Mouse (Mus musculus): ENCODE data around the gene Itih5. TPM values are rescaled to one million over a fixed set of nuclear protein-coding genes. Genes with fewer than 3 reads are reported as not detected.

Itih5 gene
- polyA plus RNA-seq, 1 experiment from 2014 or later: 2.5 TPM

DNA sequence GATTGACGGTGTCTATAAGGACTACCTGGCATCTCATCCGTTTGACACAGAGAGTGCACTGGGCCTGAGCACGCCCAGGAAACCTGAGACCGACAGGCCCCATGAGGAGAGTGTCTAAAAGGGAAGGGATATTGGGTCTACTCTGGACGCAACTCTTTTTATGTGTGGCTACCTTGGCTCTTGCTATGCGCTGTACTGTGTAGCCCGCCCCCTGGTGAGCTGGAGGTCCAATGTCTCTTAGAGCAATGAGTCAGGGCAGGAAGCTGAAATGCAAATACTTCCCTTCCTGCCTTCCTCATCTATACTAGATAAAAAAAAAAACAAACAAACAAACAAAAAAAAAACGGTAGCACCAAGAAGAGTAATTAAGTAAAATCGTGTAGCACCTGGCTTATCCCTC lies 98.1 kb downstream of the Itih5 start:
- Histone ChIP-seq H3K27ac (no peak overlapping the region), H3K9me3 (replicated peaks) (no peaks in the 10 kb centered on the region), H3K4me3 (no peak overlapping the region), H3K36me3 (no peaks in the 10 kb centered on the region), H3K27me3 (ENCODE audit: low read depth, poor library complexity, severe bottlenecking) (no peaks in the 10 kb centered on the region), H3K4me1 (peaks cover 10% of the 10 kb centered on the region; the same call in 1 of the 2 replicates)
- 83% methylated on average over 9 of the region's 9 CpGs for WGBS
- no peak for DNase-seq (ENCODE audit: low spot score)

GRCm38 (mm10) chr2:10252016-10252415 lies 98.6 kb downstream of the Itih5 start:
- Histone ChIP-seq H3K27me3 (ENCODE audit: low read depth, poor library complexity, severe bottlenecking) (no peaks in the 10 kb centered on the region), H3K27ac (no peak overlapping the region), H3K36me3 (no peaks in the 10 kb centered on the region), H3K4me1 (peaks cover 10% of the 10 kb centered on the region; the same call in 1 of the 2 replicates), H3K9me3 (replicated peaks) (no peaks in the 10 kb centered on the region), H3K4me3 (no peak overlapping the region)
- 91% methylated on average over 2 of the region's 2 CpGs for WGBS
- no peak for DNase-seq (ENCODE audit: low spot score)

- 62% methylated on average over 3 of the region's 3 CpGs for WGBS
- Histone ChIP-seq H3K36me3 (no peaks in the 10 kb centered on the region), H3K4me1 (peaks cover 10% of the 10 kb centered on the region; the same call in 1 of the 2 replicates), H3K27me3 (ENCODE audit: low read depth, poor library complexity, severe bottlenecking) (no peaks in the 10 kb centered on the region), H3K9me3 (replicated peaks) (no peaks in the 10 kb centered on the region), H3K4me3 (no peak overlapping the region), H3K27ac (no peak overlapping the region)
- DNase-seq (ENCODE audit: low spot score): no peak
These were observed 100.0 kb downstream of the Itih5 start for GRCm38 (mm10) chr2:10253351-10253750.

DNA sequence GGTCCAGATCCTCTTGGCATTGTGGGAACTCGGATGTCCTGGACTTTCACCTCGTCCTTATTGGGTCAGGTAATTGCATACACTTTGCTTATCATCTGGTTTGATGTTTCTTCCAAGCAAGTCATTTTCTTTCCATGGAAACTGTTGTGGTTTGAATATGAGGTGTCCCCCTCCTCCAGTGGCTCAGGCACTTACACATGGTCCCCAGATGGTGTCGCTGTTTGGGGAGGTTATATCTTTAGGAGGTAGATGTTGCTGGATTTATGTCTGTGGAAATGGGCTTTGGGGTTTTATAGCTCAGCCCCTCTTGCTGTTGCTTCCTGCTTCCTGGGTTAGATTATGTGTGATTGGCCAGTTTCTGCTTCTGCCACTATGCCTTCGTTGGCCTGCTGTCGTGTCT lies 103.6 kb downstream of the Itih5 start:
- 63% methylated on average over 5 of the region's 5 CpGs for WGBS
- Histone ChIP-seq H3K9me3 (replicated peaks) (no peaks in the 10 kb centered on the region), H3K4me3 (no peak overlapping the region), H3K36me3 (no peaks in the 10 kb centered on the region), H3K4me1 (peaks cover 5% of the 10 kb centered on the region; the same call in 1 of the 2 replicates), H3K27me3 (ENCODE audit: low read depth, poor library complexity, severe bottlenecking) (no peaks in the 10 kb centered on the region), H3K27ac (no peak overlapping the region)
- DNase-seq (ENCODE audit: low spot score): no peak

DNA sequence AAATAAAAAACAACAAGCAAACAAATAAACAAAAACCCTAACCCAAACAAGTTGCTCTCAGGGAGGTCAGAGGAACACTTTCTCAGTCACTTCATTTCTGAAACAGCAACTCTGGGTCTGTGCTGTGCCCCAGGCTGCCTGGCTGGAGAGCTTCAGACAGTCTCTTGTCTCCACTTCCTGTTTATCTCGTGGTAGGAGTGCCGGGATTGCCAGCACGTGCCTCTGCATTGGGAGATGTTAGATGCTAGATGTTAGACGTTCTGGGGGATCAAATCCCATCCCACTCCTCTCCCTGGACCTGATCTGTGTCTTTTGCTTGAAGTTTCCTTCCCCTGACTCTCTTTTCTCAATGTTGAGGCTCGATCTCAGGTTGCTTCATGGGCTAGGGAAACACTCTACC lies 104.9 kb downstream of the Itih5 start:
- H3K36me3 ChIP-seq: no peaks in the 10 kb centered on the region
- H3K9me3 ChIP-seq (replicated peaks): no peaks in the 10 kb centered on the region
- H3K4me1 ChIP-seq: peaks cover 6% of the 10 kb centered on the region
- WGBS: 72% methylated on average over 5 of the region's 5 CpGs
- H3K27ac ChIP-seq: no peak overlapping the region
- no peak overlapping the region for H3K4me3 ChIP-seq
- no peaks in the 10 kb centered on the region for H3K27me3 ChIP-seq (ENCODE audit: low read depth, poor library complexity, severe bottlenecking)
- no peak for DNase-seq (ENCODE audit: low spot score)

DNA sequence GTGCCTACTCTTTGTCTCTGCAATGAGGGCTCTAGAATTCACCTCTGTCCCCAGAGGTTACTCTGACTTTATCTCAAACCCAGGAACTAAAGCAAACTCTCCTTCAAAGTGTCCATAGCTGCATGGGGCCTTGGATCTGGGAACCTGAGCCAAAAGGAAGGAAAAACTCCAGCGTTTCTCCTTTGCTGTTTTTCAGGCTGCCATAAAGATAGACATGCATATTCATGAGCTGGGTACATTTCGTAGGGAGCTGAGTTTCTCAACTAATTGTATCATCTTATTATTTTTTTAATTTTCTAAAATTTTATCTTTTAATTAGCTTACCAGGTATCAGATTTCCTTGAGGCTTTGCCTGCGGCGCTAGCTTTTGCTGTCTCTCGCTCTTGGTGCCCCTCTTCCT lies 106.7 kb downstream of the Itih5 start:
- no peak overlapping the region for H3K27ac ChIP-seq
- H3K4me1 ChIP-seq: peaks cover 14% of the 10 kb centered on the region
- no peaks in the 10 kb centered on the region for H3K9me3 ChIP-seq (replicated peaks)
- 81% methylated on average over 5 of the region's 5 CpGs for WGBS
- H3K36me3 ChIP-seq: no peaks in the 10 kb centered on the region
- no peaks in the 10 kb centered on the region for H3K27me3 ChIP-seq (ENCODE audit: low read depth, poor library complexity, severe bottlenecking)
- DNase-seq (ENCODE audit: low spot score): no peak
- no peak overlapping the region for H3K4me3 ChIP-seq

GRCm38 (mm10) chr2:10261337-10261736 lies 108.0 kb downstream of the Itih5 start:
- Histone ChIP-seq H3K27me3 (ENCODE audit: low read depth, poor library complexity, severe bottlenecking) (no peaks in the 10 kb centered on the region), H3K27ac (no peak overlapping the region), H3K4me1 (peaks cover 14% of the 10 kb centered on the region), H3K36me3 (no peaks in the 10 kb centered on the region), H3K9me3 (replicated peaks) (no peaks in the 10 kb centered on the region), H3K4me3 (no peak overlapping the region)
- 83% methylated on average over 5 of the region's 5 CpGs for WGBS
- DNase-seq (ENCODE audit: low spot score): no peak

- DNase-seq (ENCODE audit: low spot score): no peak
- H3K36me3 ChIP-seq: no peaks in the 10 kb centered on the region
- WGBS: 21% methylated on average over 5 of the region's 5 CpGs
These were observed 109.4 kb downstream of the Itih5 start for GRCm38 (mm10) chr2:10262722-10263121.

GRCm38 (mm10) chr2:10263909-10264489 lies 110.6 kb downstream of the Itih5 start:
- no peaks in the 10 kb centered on the region for H3K9me3 ChIP-seq (replicated peaks)
- peaks cover 14% of the 10 kb centered on the region for H3K4me1 ChIP-seq
- 34% methylated on average over 7 of the region's 7 CpGs for WGBS
- no peak for DNase-seq (ENCODE audit: low spot score)
- H3K27me3 ChIP-seq (ENCODE audit: low read depth, poor library complexity, severe bottlenecking): no peaks in the 10 kb centered on the region
- 0 out of 2 replicates have a peak overlapping the region, but pooled peaks have one; percentile 9 for H3K4me3 ChIP-seq
- no peak overlapping the region; the same call in 1 of the 2 replicates for H3K27ac ChIP-seq
- H3K36me3 ChIP-seq: no peaks in the 10 kb centered on the region

More at GRCm38 (mm10) chr2:10262722-10263121, 109.4 kb downstream of the Itih5 start:
- Histone ChIP-seq H3K4me1 (peaks cover 14% of the 10 kb centered on the region), H3K27me3 (ENCODE audit: low read depth, poor library complexity, severe bottlenecking) (no peaks in the 10 kb centered on the region), H3K27ac (no peak overlapping the region), H3K4me3 (no peak overlapping the region), H3K9me3 (replicated peaks) (no peaks in the 10 kb centered on the region)

- H3K4me3 ChIP-seq: no peak overlapping the region
- peaks cover 14% of the 10 kb centered on the region for H3K4me1 ChIP-seq
- H3K27me3 ChIP-seq (ENCODE audit: low read depth, poor library complexity, severe bottlenecking): no peaks in the 10 kb centered on the region
- 80% methylated on average over 5 of the region's 5 CpGs for WGBS
- no peaks in the 10 kb centered on the region for H3K9me3 ChIP-seq (replicated peaks)
- no peaks in the 10 kb centered on the region for H3K36me3 ChIP-seq
- DNase-seq (ENCODE audit: low spot score): no peak
- H3K27ac ChIP-seq: no peak overlapping the region
These were observed 112.5 kb downstream of the Itih5 start for GRCm38 (mm10) chr2:10265881-10266280.

DNA sequence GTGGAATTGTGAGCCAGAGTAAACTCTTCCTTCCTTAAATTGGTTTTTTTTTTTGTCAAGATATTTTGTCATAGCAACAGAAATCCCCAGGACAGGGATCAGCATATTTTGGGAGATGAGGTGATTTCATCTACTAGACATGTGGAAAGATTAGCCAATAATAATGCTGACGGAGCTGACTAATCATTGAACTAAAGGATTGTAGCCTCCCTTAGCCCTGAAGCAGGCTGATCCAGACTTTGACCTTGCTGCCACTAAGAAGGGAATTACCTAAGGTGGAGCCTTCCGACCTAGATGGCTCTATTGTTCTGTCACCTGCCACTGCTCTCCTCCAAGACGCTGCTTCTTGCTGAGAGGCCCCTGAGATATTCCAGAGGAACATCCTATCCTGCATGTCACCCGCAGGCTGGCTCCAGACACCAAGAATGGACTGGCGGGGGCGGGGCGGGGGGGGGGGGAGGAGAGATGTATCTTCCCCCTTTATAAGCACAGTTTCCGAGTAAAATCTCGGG lies 119.3 kb downstream of the Itih5 start:
- WGBS: 67% methylated on average over 9 of the region's 9 CpGs
- no peaks in the 10 kb centered on the region for H3K36me3 ChIP-seq
- DNase-seq (ENCODE audit: low spot score): no peak
- H3K27me3 ChIP-seq (ENCODE audit: low read depth, poor library complexity, severe bottlenecking): no peaks in the 10 kb centered on the region
- H3K27ac ChIP-seq: no peak overlapping the region
- H3K4me3 ChIP-seq: no peak overlapping the region
- 0 out of 2 replicates have a peak, but pooled peaks cover 2% of the 10 kb centered on the region for H3K4me1 ChIP-seq
- no peaks in the 10 kb centered on the region for H3K9me3 ChIP-seq (replicated peaks)

DNA sequence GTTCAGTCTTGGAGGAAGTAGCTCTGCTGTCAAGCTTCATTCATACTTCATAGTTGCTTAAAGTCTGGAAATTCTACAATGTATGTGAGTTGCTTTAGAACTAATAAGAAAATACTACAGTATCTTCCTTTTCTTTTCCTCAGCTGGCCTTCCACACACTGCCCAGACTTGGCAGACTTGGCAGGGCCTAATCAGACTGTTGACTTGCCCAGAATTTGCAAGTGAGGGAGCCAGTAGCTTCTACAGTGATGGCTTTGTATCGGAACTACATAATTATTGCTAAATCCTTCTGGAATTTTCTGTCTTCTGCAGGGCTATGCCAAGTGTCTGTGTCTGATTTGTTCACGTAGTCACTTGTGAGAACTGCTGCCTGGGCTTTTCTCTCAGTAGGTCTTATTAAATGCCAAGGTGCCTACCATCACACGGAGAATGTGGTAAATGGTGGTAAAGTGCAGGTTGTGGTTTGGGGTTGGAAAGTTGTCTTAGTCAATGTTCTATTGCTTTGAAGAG lies 120.2 kb downstream of the Itih5 start:
- Histone ChIP-seq H3K27me3 (ENCODE audit: low read depth, poor library complexity, severe bottlenecking) (no peaks in the 10 kb centered on the region), H3K9me3 (replicated peaks) (no peaks in the 10 kb centered on the region), H3K27ac (no peak overlapping the region), H3K4me1 (0 out of 2 replicates have a peak, but pooled peaks cover 2% of the 10 kb centered on the region), H3K4me3 (no peak overlapping the region), H3K36me3 (no peaks in the 10 kb centered on the region)
- no peak for DNase-seq (ENCODE audit: low spot score)
- WGBS: 92% methylated on average over 3 of the region's 3 CpGs

DNA sequence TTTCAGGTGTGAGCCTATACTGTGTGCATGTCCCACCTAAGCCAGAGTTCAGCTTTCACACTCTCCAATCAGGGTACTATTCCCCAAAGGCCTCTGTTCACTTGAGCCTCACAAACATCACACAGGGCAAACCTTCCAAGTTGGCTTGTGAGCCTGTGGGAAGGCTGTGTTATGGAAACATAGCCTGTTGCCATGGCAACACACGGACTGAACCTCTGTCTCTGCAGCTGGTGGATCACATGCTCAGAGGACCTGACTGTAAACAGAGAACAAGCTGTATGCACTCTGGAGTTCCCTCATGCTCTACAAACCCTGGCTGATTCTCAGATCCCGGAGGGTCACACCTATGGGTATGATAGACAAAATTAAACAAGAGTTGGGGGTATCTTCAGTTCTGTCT lies 122.8 kb downstream of the Itih5 start:
- Histone ChIP-seq H3K27me3 (ENCODE audit: low read depth, poor library complexity, severe bottlenecking) (no peaks in the 10 kb centered on the region), H3K36me3 (no peaks in the 10 kb centered on the region), H3K27ac (no peak overlapping the region), H3K4me3 (no peak overlapping the region), H3K4me1 (0 out of 2 replicates have a peak, but pooled peaks cover 2% of the 10 kb centered on the region), H3K9me3 (replicated peaks) (no peaks in the 10 kb centered on the region)
- 56% methylated on average over 2 of the region's 2 CpGs for WGBS
- DNase-seq (ENCODE audit: low spot score): peak; percentile 42

All from limb, embryonic 10.5 days (tissue).